Mouse (Mus musculus) megakaryocyte-erythroid progenitor cell, adult 5-6 weeks (primary cell): Measurements from ENCODE around the gene Pde9a. TPM values are rescaled to one million over a fixed set of nuclear protein-coding genes. Genes with fewer than 3 reads are reported as not detected.

Experiments used
- ATAC-seq: replicated peaks from 2 replicates; pipeline ENCODE4 v1.8.0; 2016; ENCODE audit warnings: mild to moderate bottlenecking, inconsistent platforms; ENCODE audit not compliant: severe bottlenecking, poor library complexity, low FRiP score, low TSS enrichment
- total RNA-seq, 2 experiments: library from RNA; stranded (forward) in 1 of 2; stranded (reverse) in 1 of 2; fragments of 200-1000, 215-1000 nt in 1 of 2; fragments of >200 nt in 1 of 2; fragmentation: Nextera tagmentation in 1 of 2; gene quantifications; 2 replicates each; pipeline ENCODE4 v1.2.3; 2014 to 2017

Pde9a gene
- total RNA-seq, 2 experiments from 2014 or later = 1.4 TPM; not detected in 1

GRCm38 (mm10) chr17:31452816-31453215 lies 66.8 kb downstream of the Pde9a start:
- no peak for ATAC-seq

GRCm38 (mm10) chr17:31453476-31453875 lies 67.5 kb downstream of the Pde9a start:
- ATAC-seq = no peak

- no peak for ATAC-seq
These were observed 68.0 kb downstream of the Pde9a start for GRCm38 (mm10) chr17:31454056-31454455.

GRCm38 (mm10) chr17:31456723-31457567 lies 70.9 kb downstream of the Pde9a start:
- no peak for ATAC-seq

GRCm38 (mm10) chr17:31460416-31460815 lies 74.4 kb downstream of the Pde9a start:
- ATAC-seq = no peak

GRCm38 (mm10) chr17:31462506-31462905 lies 76.5 kb downstream of the Pde9a start:
- ATAC-seq = no peak

GRCm38 (mm10) chr17:31466854-31467253 lies 80.8 kb downstream of the Pde9a start:
- ATAC-seq = no peak

GRCm38 (mm10) chr17:31468496-31468895 lies 82.5 kb downstream of the Pde9a start:
- no peak for ATAC-seq

GRCm38 (mm10) chr17:31470766-31471418 lies 84.9 kb downstream of the Pde9a start:
- ATAC-seq = no peak

- ATAC-seq = no peak
These were observed 88.4 kb downstream of the Pde9a start for GRCm38 (mm10) chr17:31474388-31474787.

GRCm38 (mm10) chr17:31478606-31479005 lies 92.6 kb downstream of the Pde9a start:
- ATAC-seq = no peak

- no peak for ATAC-seq
These were observed 93.3 kb downstream of the Pde9a start for GRCm38 (mm10) chr17:31479108-31479844.

GRCm38 (mm10) chr17:31486616-31487198 lies 100.7 kb downstream of the Pde9a start:
- ATAC-seq = no peak

- ATAC-seq = no peak
These were observed 101.5 kb downstream of the Pde9a start for GRCm38 (mm10) chr17:31487433-31488060.

GRCm38 (mm10) chr17:31491355-31491754 lies 105.3 kb downstream of the Pde9a start:
- ATAC-seq = no peak

GRCm38 (mm10) chr17:31492416-31492815 lies 106.4 kb downstream of the Pde9a start:
- ATAC-seq = peak; percentile 55; the same call in 1 of the 2 replicates

GRCm38 (mm10) chr17:31494989-31495388 lies 109.0 kb downstream of the Pde9a start:
- ATAC-seq = no peak

GRCm38 (mm10) chr17:31497726-31498125 lies 111.7 kb downstream of the Pde9a start:
- ATAC-seq = no peak

GRCm38 (mm10) chr17:31499725-31500124 lies 113.7 kb downstream of the Pde9a start:
- no peak for ATAC-seq
